Mouse (Mus musculus) heart, postnatal 25 days (tissue): ENCODE results near the gene Rfxank. TPM values are rescaled to one million over a fixed set of nuclear protein-coding genes. Genes with fewer than 3 reads are reported as not detected.
A peak's percentile ranks its signal among the peaks of the same experiment; 100 is the strongest.

Experiments used
- DNase-seq: peaks from one replicate; pipeline ENCODE4 v3.0.0; 2022; ENCODE audit warnings: low spot score
- intact Hi-C: fragments of 180-260 bp; cut with DNase I; formaldehyde crosslinking; loops from one replicate; pipeline ENCODE4 v1.15.1; 2025
- total RNA-seq, 2 experiments: library from RNA; stranded (reverse); gene quantifications; 2 replicates each; pipeline ENCODE4 v1.2.3; 2021

The Rfxank gene
- 10 to 100 TPM; 20.9 to 21.5 TPM for total RNA-seq

DNA sequence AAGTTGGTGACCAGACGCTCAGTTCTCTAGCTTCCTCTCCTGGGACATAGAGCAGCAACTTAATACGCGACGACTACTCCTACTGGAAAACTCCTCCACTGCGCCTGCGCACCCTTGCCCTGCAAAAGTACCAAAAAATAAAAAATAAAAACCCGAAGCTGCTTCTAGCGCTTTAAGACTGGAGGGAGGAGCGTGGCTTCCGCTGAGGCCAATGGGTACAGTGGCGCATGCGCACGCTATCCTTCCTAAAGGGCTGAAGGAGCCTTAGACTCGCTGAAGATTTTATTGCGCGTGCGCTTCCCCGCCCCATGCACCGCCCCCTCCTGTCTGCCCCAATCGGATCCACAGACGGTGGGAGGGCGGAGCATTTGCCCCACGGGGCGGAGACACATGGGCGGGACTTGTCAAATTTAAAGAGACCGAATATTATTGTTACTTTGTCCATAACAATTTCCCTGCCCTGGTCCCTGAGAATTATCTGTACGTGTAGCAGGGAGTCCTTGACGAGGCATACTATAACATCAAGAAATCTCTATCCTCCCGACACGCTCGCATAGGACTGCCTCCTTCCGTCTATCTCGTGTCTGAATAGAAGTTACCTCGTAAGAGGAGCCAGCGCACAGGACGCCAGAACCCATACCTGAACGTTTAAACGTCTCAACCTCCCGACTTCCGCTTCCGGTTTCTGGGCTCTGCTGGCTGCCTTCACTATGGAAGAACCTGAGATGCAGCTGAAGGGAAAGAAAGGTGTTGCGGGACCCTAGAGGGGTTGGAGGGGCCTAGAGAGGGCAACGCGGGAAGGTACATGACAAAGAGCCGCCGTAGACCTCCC, at the start of gene Rfxank, which contains the start of the genes Borcs8 and Mef2b:
TSS of gene Rfxank (minus strand) at position 129 of the 832 bp plus-strand sequence.
TSS of gene Borcs8 (plus strand) at position 474 of the 832 bp plus-strand sequence.
TSS of gene Mef2b (plus strand) at position 686 of the 832 bp plus-strand sequence.
- peak; percentile 98 for DNase-seq
- intact Hi-C loops: no loop called here

- intact Hi-C loops: no loop called here
- DNase-seq: no peak
Observed at GRCm38 (mm10) chr8:70188707-70189106, 49.8 kb upstream of the Rfxank start.

- DNase-seq: no peak
- intact Hi-C loops: loop anchor here (2.0 kb wide), 1 partner anchor 40 kb away; no protein-coding TSS in a partner anchor
Observed at GRCm38 (mm10) chr8:70183194-70183593, 44.2 kb upstream of the Rfxank start.

DNA sequence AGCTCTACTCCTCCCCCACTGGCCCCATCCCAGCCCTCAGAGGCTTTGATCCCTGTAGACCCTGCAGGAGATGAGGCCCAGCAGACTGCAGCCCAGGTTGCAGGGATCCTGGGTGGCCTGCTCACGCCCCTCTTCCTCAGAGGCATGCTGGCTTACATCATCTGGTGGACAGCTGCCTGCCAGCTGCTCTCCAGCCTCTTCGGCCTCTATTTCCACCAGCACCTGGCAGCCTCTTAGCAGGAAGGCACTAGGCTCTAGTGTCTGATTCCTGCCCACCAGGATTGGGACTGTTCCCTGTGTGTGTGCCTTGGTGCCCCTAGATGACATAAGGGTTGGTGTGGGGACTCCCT, 42.9 kb upstream of the Rfxank start:
- DNase-seq: no peak
- intact Hi-C loops: loop anchor here (2.0 kb wide), 1 partner anchor 41 kb away; no protein-coding TSS in a partner anchor

- no peak for DNase-seq
- intact Hi-C loops: no loop called here
Observed at GRCm38 (mm10) chr8:70181212-70181902, 42.4 kb upstream of the Rfxank start.

GRCm38 (mm10) chr8:70179082-70179481, 40.1 kb upstream of the Rfxank start:
- no peak for DNase-seq
- intact Hi-C loops: no loop called here

DNA sequence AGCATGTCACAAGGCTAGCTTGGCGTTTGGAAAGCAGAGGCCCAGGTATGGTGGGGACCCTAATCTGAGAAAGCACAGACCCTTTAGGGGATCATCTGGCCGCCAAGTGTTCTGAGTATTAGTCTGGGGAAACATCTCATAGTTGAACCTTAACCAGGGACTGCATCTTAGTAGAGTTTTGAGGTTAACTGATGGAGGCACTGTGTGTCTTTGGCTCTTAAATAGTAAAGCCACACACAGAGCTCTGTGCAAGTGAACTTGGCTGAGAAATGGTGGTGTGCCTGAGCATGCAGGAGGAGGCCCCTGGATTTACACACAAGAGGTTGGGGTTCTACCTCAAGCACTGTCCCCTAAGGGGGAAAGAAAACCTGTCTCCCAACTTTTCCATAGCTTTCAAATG, 39.3 kb upstream of the Rfxank start:
- DNase-seq: no peak
- intact Hi-C loops: no loop called here

DNA sequence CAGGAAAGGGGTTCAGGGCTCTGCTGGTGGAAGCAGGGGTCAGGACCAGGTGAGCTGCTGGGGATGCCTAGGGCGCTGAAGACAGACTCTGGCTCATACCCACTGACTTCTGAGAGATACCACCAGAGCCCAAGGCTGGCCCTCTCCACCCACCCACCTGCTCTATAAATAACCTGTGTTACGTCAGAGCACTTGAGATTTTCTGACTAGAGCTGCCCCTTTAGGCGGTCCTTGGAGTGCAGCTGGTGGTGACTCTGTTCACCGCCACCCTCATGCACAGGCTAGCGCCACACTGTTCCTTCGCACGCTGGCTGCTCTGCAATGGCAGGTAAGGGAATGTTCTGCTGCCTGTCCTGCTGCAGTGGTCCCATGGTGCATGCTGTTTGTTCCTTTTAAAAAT, 35.1 kb upstream of the Rfxank start:
- DNase-seq: no peak
- intact Hi-C loops: no loop called here

- no peak for DNase-seq
- intact Hi-C loops: no loop called here
Observed at GRCm38 (mm10) chr8:70173320-70173719, 34.4 kb upstream of the Rfxank start.

DNA sequence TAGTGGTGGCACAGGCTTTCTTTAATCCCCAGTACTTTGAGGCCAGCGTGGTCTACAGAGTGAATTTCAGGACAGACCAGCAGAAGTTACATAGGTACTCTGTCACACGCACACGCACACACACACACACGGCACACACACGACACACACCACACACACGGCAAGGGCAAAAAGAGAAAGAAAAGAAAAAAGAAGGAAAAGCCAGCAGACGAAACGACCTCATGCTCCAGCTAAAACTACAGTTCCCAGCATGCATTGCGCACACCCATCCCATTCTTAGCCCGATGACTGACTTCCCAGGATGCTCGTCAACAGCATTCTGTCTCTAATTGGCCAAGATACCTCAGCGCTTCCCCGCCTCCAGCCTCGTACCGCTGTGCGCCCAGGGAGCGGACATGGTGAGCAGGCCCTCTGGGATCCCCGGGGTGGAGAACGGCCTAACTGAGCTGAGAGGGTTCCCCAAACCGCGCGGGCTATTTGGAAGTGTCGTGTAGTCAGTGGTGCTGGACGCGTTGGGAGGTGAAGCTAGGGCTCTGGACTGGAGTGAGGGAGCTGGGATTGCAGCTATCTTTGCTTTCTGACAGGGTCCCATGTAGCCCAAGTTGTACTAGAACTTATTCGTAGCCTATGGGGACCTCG, 33.2 kb upstream of the Rfxank start, which contains the start of gene Tmem161a:
TSS of gene Tmem161a (plus strand) at position 314 of the 639 bp plus-strand sequence.
- DNase-seq: peak; percentile 89
- intact Hi-C loops: no loop called here

- intact Hi-C loops: loop anchor here (2.0 kb wide), 1 partner anchor 250 kb away; no protein-coding TSS in a partner anchor
- DNase-seq: no peak
Observed at GRCm38 (mm10) chr8:70171240-70171639, 32.3 kb upstream of the Rfxank start.

- DNase-seq: no peak
- intact Hi-C loops: loop anchor here (2.0 kb wide), 1 partner anchor 250 kb away; no protein-coding TSS in a partner anchor
Observed at GRCm38 (mm10) chr8:70170748-70171147, 31.8 kb upstream of the Rfxank start.

- intact Hi-C loops: loop anchor here (2.0 kb wide), 1 partner anchor 249 kb away; no protein-coding TSS in a partner anchor
- DNase-seq: no peak
Observed at GRCm38 (mm10) chr8:70170116-70170515, 31.2 kb upstream of the Rfxank start.

- intact Hi-C loops: loop anchor here (1.0 to 5.0 kb wide), 4 partner anchors 44 to 292 kb away; partner anchors contain the start of gene Ncan
- peak; percentile 20 for DNase-seq
Observed at GRCm38 (mm10) chr8:70166504-70167110, 27.7 kb upstream of the Rfxank start.

DNA sequence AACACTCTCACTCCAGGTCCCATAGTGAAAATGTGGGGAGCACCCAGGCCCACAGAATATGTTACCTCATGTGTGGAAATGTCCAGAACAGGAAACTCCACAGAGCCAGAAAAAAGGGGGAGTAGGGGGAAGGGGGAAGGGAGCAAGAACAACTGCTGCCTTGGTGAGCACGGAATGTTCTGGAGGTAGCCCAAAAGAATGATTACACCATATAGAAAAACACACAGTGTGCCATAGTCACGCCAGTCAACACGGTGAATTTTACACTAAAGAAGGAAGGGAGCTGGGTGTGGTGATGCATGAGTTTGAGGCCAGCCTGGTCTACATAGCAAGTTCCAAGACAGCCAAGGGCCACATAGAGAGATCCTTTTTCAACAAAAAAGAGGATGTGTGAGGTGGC, 24.4 kb upstream of the Rfxank start:
- intact Hi-C loops: no loop called here
- DNase-seq: no peak

DNA sequence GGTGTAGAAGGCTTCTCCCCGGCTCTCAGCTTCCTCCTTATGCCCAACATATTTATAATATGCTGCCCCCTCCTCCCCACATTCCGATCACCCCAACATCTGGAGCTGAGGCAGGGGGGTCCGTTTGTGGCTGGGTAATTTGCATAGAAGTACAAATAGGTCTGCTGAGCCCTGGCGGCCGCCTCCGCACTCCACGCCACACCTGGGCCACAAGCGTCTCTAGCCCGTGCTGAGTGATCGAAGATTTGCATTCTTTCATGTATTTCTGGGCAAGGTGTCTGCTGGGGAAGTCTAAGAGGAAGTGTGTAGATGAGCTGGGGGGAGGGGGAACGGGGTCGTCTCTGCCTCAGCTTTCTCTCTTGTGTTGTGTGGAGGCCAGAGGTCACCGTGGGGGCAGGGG, 21.1 kb upstream of the Rfxank start:
- intact Hi-C loops: no loop called here
- no peak for DNase-seq

GRCm38 (mm10) chr8:70159211-70159610, 20.3 kb upstream of the Rfxank start:
- no peak for DNase-seq
- intact Hi-C loops: no loop called here

DNA sequence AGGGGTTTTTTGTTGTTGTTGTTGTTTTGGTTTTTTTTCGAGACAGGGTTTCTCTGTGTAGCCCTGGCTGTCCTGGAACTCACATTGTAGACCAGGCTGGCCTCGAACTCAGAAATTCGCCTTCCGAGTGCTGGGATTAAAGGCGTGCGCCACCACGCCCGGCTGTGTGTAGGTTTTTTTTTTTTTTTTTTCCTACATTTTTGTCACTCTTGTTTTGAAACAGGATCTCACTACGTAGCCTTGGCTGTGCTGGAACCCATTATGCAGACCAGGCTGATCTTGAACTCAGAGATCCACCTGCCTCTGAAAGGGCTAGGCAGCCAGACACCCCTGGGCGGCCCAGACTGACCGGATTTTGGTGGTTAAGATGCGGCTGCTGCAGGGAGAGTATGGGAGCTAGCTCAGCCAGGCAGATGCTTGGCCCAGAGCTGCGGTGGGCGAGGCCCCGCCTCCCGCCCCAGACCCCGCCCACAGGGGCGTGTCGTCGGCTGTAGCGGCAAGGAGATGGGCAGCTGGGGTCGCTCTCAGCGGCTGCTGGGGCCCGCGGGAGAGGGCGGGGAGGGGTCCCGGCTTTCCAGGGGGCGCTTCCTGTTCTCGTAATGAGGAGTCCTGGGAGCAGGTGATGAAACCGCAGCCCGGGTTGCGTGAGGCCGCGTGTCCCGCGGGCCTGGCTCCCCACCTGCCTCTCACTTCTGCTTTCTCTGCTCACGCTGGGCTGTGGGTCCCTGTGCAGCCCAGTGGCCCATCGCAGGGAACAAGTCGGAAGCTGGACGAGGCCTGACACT, 19.3 kb upstream of the Rfxank start:
- peak; percentile 20 for DNase-seq
- intact Hi-C loops: no loop called here

DNA sequence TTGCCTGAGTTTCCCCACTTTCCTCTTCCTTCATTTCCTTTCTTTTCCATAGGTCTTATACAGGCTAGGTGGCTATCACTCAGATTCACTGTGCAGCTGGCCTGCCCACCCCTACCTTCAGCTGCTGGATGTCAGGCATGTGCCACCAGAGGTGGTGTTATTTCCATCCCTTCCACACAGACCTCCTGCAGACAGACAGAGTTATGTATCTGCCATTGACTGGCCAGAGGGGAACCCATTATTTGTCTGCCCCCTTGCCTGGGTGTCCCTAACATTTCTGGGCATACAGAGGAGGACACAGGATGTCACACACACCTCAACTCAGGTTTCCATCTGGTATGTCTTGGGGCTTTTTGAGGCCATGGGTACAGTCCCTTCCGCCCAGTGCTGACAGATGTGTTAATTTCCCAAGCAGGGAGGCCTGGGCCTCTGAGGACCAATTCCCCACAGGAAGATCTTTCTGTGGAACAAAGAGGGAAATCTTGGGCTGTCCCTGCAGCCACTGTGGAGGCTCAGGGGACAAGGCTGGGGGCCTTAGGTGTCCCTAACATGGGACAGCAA, 18.4 kb upstream of the Rfxank start:
- intact Hi-C loops: no loop called here
- no peak for DNase-seq
